Mouse (Mus musculus): Measurements from ENCODE around the gene Rsph9. TPM values are rescaled to one million over a fixed set of nuclear protein-coding genes. Genes with fewer than 3 reads are reported as not detected.

The Rsph9 gene
- 10 to 100 TPM; 17.7 to 19.5 TPM for total RNA-seq (2021)

DNA sequence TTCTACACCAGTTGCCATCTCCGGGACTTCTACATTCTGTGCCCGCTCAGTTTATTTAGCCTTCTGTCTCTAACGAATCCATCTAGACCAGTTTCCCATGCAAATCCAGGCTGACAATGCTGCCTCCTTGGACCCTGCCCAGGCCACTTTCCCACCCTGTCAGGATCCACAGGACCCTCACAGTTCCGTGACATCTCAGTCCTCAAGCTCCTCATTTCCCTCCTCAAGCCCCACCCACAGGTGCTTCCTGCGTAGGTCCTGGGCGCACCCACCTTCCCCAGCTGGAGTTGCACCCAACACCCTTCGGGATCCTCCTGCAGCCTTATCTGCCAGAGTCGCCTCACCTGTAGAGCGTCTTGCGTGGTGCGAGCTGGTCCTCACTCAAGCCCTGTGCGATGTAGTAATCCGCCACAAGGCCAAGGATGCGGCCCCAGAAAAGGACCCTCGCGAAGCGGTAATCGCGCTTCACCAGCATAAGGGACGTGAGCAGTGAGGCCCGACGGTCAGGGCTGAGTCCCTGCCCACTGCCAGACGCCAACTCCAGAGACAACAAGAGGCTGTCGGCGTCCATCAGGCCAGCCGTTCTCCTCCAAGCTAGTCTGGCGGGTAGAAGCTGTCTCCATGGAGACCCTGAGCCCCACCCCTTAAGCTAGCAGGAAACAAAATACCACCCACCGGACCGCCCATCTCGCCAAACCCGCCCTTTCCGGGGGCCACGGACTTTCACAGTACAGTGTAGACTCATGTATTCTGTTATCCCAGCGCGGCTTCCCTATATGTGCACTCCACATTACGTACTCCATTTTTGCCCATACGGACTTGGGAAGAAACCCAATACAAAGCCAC, at the start of gene Rsph9:
Rsph9 (minus strand) TSS at position 639 of the 846 bp plus-strand sequence.
- peak; percentile 78 for DNase-seq (ENCODE audit: low spot score in 2 of 2)
- intact Hi-C loops (cut with DNase I): no loop called here

DNA sequence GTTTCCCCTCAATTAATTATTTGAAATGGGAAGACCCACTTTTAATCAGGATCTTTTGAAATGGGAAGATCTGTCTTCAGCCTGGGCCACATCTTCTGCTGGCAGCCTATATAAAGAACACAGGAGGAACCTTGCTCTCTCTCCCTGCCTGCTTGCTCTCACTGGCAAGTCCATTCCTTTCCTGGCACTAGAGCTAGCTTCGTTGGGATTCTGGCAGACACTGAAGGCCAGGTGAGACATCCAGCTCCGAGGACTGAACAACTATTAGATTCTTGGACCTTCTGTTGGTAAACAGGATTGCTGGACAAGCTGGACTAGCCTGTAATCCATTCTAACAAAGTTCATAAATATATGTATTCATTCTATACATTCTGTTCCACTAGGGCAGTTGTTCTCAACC, 44.8 kb upstream of the Rsph9 start:
- no peak for DNase-seq (ENCODE audit: low spot score in 2 of 2)
- intact Hi-C loops (cut with DNase I): no loop called here

DNA sequence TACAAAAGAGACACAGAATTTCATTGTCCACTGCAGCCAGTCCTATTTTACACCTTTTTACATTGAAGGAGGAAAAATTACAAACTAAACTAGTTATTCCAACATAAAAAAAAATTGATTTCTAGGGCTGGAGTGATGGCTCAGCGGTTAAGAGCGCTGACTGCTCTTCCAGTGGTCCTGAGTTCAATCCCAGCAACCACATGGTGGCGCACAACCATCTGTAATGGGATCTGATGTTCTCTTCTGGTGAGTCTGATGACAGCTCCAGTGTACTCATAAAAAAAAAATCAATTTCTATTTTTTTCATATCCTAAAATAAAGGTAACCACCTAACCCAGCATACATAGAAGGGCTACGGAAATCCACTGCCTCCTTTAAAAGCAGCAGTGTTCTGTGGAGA, 38.3 kb upstream of the Rsph9 start:
- DNase-seq (ENCODE audit: low spot score in 2 of 2): no peak
- intact Hi-C loops (cut with DNase I): loop anchor here (5.0 kb wide), 1 partner anchor 40 kb away; no protein-coding TSS in a partner anchor

DNA sequence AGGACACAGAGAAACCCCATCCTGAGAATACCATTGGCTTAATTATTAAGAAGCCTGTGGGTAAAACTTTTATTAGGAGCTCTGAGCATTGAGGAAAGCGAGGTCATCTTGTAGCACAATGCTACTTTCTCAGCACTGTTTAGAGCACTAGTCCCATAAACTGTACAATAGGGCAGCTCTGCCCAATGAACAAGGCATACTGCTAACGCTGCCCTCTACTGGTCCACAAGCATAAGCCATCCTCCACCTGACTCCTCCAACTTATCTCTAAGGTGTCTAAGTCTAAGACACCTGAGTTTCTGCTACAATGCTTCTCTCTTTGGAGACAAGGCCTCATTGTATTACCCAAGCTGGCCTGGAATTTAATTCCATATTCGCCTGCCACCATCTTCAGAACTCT, 26.5 kb upstream of the Rsph9 start:
- DNase-seq (ENCODE audit: low spot score in 2 of 2): no peak
- intact Hi-C loops (cut with DNase I): no loop called here

DNA sequence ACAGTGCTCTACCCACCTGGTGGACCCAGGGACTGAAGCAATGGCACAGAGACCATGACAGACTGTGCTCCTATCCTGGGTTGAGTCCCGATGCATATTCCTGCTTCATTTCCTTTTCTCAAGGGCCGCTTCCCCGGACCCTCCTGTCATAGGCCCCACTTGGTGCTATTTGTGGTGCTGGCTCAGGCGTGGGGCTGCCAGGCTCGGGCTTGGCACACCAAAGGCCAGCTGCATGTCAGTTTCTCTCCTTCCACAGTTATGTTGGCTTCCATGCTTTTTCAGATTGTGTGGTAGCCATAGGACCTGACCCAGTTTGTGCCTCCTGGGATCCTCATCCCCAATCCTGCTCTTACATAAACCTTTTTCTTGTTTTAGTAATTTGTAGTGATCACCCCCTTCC, 24.8 kb upstream of the Rsph9 start:
- no peak for DNase-seq (ENCODE audit: low spot score in 2 of 2)
- intact Hi-C loops (cut with DNase I): loop anchor here (10.0 kb wide), 1 partner anchor 434 kb away; the partner anchor contains the start of gene 1600014C23Rik

DNA sequence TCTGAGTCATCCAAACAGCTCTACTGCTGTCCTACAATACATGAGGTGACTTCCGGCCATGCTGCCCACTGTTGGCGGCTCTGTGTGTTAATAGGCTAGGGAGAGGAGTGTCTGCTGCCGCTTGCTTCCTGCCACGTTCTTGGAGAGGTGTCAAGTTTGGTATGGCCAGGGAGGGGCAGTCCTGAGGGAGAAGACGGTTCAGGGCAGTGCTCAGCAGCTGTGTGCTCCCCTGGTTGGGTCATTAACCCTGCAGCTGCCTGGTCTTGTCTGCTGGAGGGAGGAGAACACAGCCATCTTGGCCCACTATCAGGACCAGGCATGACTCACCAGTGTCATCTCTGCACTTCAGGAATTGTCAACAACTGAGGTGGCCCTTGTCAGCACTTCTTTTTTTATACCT, 24.3 kb upstream of the Rsph9 start:
- no peak for DNase-seq (ENCODE audit: low spot score in 2 of 2)
- intact Hi-C loops (cut with DNase I): loop anchor here (10.0 kb wide), 1 partner anchor 434 kb away; the partner anchor contains the start of gene 1600014C23Rik

DNA sequence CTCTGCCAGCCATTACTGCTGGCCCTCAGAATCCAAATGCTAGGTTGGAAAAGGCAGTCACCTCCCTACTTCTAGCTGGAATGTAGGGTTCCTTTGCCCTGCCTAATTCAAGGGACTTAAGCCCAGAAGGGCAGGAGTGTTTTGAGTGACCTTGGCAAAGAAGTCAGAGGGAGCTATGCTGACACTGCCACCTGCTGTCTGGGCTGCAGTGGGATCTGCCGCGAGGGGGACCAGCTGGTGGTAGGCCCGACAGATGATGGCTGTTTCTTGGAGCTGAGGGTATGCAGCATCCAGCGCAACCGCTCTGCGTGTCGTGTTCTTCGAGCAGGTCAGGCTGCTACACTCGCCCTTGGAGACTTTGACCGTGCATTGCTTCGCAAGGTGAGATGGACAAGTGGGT, 23.0 kb upstream of the Rsph9 start:
- intact Hi-C loops (cut with DNase I): loop anchor here (10.0 kb wide), 1 partner anchor 432 kb away; the partner anchor contains the start of gene 1600014C23Rik
- no peak for DNase-seq (ENCODE audit: low spot score in 2 of 2)

DNA sequence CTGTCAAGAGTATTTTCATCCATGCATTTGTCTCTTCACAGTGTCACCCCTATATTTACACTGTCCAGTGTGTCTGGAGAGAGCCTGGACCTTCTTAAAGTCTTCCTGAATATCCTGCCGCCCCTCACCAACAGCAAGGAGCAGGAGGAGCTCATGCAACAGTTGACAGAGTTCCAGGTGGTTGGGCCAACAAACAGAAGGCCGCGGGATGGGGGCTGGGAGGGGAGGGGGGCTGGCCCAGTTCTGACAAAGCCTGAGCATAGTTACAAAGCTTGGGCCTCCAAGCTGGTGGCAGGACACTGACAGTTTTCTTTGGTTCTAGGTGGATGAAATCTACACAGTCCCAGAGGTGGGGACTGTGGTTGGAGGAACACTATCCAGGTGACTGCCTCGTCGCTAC, 22.3 kb upstream of the Rsph9 start:
- no peak for DNase-seq (ENCODE audit: low spot score in 2 of 2)
- intact Hi-C loops (cut with DNase I): loop anchor here (10.0 kb wide), 1 partner anchor 431 kb away; the partner anchor contains the start of gene 1600014C23Rik

DNA sequence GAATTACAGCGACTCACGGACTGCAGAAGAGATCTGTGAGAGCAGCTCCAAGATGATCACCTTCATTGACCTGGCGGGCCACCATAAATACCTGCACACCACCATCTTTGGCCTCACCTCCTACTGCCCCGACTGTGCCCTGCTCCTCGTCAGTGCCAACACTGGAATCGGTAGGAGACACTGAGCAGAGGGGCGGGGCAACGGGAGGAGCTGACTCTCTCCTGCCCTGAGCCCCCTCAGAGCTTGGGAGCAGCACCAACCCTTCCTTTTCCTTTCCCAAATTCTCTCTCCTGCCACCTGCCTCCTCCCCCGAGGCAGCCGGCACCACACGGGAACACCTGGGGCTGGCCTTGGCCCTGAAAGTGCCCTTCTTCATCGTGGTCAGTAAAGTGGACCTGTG, 21.4 kb upstream of the Rsph9 start:
- intact Hi-C loops (cut with DNase I): loop anchor here (10.0 kb wide), 1 partner anchor 431 kb away; the partner anchor contains the start of gene 1600014C23Rik
- no peak for DNase-seq (ENCODE audit: low spot score in 2 of 2)

DNA sequence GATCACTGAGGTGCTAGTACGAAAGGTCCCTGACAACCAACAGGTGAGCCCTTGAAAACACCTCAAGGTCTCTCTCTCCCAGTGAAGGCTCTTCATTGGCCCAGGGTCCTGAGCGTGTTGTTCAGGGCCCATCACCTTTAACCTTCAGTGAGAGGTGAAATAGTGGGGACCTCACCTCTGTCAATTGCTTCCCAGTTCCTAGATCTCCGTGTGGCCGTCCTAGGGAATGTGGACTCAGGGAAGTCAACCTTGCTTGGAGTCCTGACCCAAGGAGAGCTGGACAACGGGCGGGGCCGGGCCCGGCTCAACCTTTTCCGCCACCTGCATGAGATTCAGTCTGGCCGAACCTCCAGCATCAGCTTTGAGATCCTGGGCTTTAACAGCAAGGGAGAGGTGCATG, 20.8 kb upstream of the Rsph9 start:
- intact Hi-C loops (cut with DNase I): loop anchor here (10.0 kb wide), 1 partner anchor 430 kb away; the partner anchor contains the start of gene 1600014C23Rik
- DNase-seq (ENCODE audit: low spot score in 2 of 2): no peak

DNA sequence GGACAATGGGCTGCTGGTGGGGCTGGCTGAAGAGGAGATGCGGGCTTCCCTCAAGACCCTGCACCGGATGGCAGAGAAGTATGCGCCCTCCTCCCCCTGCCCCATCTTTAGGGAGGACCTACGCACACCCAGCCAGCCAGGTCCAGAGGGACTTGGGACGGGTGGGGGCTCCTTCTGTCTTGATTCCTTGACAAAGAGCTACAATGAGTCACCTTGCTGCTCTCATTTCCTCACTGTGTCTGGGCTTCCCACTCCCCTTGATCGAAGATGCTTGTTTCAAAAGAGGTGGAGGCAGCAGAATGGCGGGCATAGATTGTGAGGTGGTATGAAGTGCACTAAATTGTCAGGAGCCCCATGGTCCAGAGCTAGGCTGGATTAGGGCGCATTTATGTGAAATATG, 20.3 kb upstream of the Rsph9 start:
- intact Hi-C loops (cut with DNase I): loop anchor here (10.0 kb wide), 1 partner anchor 430 kb away; the partner anchor contains the start of gene 1600014C23Rik
- no peak for DNase-seq (ENCODE audit: low spot score in 2 of 2)

DNA sequence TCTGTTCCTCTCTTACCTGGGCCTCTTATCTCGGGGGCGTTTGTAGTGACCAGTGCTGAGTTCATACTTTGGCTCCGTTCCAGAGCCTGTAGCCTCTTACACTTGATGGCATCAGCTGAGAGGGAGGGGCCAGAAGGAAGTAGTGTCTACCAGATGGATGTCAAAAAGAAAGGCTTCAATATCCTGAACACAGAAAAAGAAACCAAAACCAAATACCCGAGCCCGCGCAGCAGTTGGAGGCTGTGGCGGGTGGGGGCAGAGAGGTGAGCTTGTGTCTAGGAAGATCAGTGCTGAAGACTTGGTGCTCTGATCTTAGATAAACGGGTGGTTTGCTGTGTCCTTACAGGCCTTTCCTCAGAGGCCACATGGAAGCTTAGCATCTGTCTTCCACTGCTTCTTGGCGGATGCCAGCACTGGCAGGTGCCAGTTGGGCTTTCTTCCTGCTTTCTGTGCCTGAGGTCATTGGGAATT, 19.0 kb upstream of the Rsph9 start:
- intact Hi-C loops (cut with DNase I): loop anchor here (1.0 to 10.0 kb wide), 2 partner anchors 37 to 428 kb away; partner anchors contain the start of gene 1600014C23Rik

DNA sequence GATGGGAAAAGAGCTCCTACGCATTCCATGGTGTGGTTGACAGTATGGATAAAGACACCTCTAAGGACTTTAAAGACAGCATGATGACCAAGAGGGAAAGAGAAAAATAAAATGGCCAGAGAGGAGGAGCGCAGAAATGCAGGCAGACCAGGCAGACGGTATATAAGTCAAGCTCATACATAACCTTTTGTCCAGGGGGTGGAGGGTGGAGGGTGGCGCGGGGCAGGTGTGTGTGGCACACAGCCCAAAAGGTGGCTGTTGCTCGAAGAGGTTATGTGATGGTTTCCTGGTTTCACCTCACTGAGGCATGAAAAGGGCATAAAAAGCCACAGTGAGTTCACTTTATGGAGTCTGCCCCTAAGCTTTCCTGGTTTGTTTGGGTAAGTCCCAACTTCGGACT, 18.5 kb upstream of the Rsph9 start:
- no peak for DNase-seq (ENCODE audit: low spot score in 2 of 2)
- intact Hi-C loops (cut with DNase I): loop anchor here (10.0 kb wide), 1 partner anchor 428 kb away; the partner anchor contains the start of gene 1600014C23Rik

More for the DNA sequence above, 19.0 kb upstream of the Rsph9 start:
- no peak for DNase-seq (ENCODE audit: low spot score in 2 of 2)

DNA sequence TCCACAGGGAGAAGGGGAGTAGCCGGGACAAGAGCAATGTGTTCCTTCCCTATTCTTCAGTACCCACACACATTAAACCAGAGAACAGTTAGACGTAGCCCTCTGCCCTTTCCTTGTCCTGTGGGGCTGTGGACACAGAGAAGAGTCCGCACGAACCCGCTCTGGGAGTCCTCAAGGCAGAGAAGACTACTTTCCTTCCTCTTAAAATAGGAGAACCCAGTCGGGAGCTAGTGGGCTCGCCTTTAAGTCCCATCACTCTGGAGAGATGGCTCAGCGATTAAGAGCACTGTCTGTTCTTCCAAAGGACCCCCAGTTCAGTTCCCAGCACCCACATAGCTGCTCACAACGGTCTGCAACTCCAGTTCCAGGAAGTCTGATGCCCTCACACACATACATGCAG, 17.7 kb upstream of the Rsph9 start:
- intact Hi-C loops (cut with DNase I): loop anchor here (10.0 kb wide), 1 partner anchor 427 kb away; the partner anchor contains the start of gene 1600014C23Rik
- DNase-seq (ENCODE audit: low spot score in 2 of 2): no peak

DNA sequence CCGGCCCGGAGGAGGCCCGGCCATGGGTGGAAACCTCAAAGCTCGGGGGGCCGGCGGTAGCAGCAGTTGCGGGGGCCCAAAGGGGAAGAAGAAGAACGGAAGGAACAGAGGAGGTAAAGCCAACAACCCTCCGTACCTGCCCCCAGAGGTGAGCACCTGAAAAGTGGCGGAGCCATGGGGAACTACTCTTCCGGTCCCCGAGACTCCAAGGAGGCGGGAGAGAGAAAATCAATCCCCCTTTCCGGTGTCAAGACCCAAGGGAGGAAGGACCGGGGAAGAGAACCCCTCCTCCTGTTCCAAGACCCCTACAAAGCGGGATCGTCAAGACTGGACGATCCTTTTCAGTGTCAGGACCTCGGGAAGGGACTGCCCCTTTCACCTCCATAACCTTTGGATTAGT, 17.2 kb upstream of the Rsph9 start:
- no peak for DNase-seq (ENCODE audit: low spot score in 2 of 2)
- intact Hi-C loops (cut with DNase I): loop anchor here (10.0 kb wide), 1 partner anchor 426 kb away; the partner anchor contains the start of gene 1600014C23Rik

DNA sequence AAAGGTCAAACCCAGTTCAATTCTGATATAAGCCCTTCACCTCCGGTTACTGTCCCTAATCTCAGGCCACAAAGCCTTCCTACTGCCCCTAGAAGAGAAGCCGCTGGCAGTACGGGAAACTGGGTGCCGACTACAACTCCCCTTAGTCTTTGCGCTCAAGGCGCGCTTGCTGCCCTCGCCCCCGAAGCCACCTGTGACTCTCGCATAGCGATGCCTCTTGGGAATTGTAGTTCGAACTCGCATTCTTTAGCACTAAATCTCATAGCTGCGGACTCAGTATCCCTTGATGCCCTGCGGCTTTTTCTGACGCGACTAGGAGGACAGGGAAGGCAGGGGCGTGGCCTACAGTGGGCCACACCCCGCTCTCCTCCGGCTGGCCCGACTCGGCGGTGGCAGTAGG, 16.7 kb upstream of the Rsph9 start, which contains the start of gene Gtpbp2:
Gtpbp2 (plus strand) TSS at position 347 of the 400 bp plus-strand sequence.
- intact Hi-C loops (cut with DNase I): loop anchor here (10.0 kb wide), 1 partner anchor 426 kb away; the partner anchor contains the start of gene 1600014C23Rik
- peak; percentile 93 to 94 for DNase-seq (ENCODE audit: low spot score in 2 of 2)

DNA sequence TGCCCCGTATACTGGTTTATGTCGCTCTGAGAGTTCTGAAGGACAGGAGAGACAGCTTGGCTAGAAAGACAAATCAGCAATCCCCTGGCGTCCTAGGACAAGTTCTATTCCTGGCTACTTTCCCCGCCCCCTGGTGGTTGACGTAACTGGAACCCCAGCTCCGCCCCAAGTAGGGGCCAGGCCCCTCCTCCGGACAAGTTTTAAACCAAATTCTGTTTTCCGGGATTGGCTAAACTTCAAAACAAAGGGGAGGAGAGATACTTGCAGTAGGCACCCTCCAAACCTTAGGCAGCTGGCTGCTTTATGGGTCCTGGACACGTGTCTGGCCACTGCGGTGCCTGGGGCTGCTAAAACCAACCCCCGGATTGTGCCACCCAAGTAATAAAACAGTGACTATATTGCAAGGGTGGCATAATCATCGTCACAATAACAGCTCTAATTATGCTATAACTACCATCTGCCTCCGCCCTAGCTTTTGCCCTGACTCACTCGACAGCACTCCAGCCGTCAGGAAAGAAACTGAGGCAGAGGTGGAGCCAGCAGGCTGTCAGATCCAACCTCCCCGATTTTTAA, 16.2 kb upstream of the Rsph9 start:
- DNase-seq (ENCODE audit: low spot score in 2 of 2): peak; percentile 79 to 82
- intact Hi-C loops (cut with DNase I): loop anchor here (10.0 kb wide), 1 partner anchor 425 kb away; the partner anchor contains the start of gene 1600014C23Rik

DNA sequence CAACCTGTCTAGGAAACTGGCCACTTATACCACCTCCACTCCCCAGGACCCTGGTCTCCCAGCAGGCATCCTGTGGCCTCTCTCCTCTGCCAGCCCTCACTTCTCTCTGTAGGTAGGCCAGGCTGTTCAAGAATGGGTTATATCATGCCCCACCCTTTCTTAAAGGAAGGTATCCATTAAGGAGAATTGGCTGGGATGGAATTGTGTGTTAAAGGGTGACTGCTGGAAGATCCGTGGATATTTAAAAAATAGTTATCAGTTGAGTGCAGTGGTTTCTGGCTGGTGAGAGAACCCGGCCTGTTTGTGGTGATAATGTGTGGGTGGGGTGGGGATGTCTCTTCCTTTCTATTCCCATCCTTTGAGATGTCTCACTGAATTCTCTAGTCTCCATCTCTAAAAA, 15.2 kb upstream of the Rsph9 start:
- intact Hi-C loops (cut with DNase I): no loop called here
- DNase-seq (ENCODE audit: low spot score in 2 of 2): no peak

DNA sequence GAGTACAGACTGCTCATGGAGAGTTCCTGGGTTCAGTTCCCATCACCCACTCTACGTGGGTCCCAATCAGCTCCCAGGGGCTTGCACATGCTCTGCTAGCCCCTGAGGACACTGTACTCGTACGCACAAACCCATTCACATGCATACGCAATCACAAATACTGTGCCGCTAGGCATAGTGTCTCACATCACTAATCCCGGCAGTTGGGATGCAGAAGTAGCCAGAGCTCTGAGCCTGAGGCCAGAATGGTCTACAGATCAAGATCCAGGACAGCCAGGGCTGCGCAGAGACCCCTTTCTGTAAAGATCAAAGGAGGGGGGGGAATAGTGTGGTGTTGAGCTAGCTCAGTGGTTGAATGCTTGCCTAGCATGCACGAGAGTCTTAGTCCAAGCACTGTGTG, 13.1 kb upstream of the Rsph9 start:
- intact Hi-C loops (cut with DNase I): no loop called here

DNA sequence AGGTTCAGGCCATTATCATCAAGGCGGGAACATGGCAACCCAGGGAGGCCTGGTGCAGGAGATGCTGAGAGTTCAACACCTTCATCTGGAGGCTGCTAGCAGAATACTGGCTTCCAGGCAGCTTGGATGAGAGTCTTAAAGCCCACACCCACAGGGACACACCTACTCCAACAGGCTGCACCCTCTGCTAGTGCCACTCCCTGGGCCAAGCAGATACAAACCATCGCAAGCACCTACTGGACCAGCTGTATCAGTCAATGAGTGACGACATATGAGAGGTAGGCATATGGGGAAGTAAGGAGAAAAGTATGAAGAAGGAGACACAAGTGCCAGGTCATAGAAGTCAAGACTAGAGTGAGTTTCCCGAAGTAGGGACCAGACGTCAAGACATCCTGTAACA, 12.7 kb upstream of the Rsph9 start:
- intact Hi-C loops (cut with DNase I): no loop called here
- no peak for DNase-seq (ENCODE audit: low spot score in 2 of 2)

More for the DNA sequence above, 13.1 kb upstream of the Rsph9 start:
- no peak for DNase-seq (ENCODE audit: low spot score in 2 of 2)
